Mouse (Mus musculus) embryonic fibroblast, embryonic 13.5 days (primary cell): ENCODE measurements around the gene Gm28051. TPM values are rescaled to one million over a fixed set of nuclear protein-coding genes. Genes with fewer than 3 reads are reported as not detected.

ENCODE experiments used
- H3K27ac ChIP-seq: 2 replicates; pipeline ENCODE4 v1.5.1; 2012; ENCODE audit warnings: low read length, control low read depth, inconsistent platforms; ENCODE audit not compliant: insufficient read depth
- H3K4me1 ChIP-seq: 2 replicates; pipeline ENCODE4 v1.6.1; 2011; ENCODE audit warnings: low read length; ENCODE audit not compliant: control insufficient read depth, insufficient read depth
- H3K4me3 ChIP-seq: 2 replicates; pipeline ENCODE4 v1.5.1; 2011; ENCODE audit warnings: mild to moderate bottlenecking, control low read depth, low read length; ENCODE audit not compliant: insufficient read depth
- CTCF ChIP-seq: IDR thresholded peaks from 2 replicates; pipeline ENCODE4 v1.5.1; 2011; ENCODE audit warnings: mild to moderate bottlenecking, control low read depth, low read length, moderate library complexity, borderline replicate concordance; ENCODE audit not compliant: insufficient read depth
- POLR2A ChIP-seq: IDR thresholded peaks from 2 replicates; pipeline ENCODE4 v1.6.1; 2011; ENCODE audit warnings: low read depth, mild to moderate bottlenecking, control low read depth, low read length, moderate library complexity
- polyA plus RNA-seq: library from polyadenylated mRNA; stranded (reverse); fragments of >200 nt; gene quantifications from 2 replicates; pipeline ENCODE4 v1.2.4, GENCODE M21; 2011; ENCODE audit warnings: low read depth; ENCODE audit not compliant: missing spikeins, insufficient read length

The Gm28051 gene
- polyA plus RNA-seq, 1 experiment, result not detected

DNA sequence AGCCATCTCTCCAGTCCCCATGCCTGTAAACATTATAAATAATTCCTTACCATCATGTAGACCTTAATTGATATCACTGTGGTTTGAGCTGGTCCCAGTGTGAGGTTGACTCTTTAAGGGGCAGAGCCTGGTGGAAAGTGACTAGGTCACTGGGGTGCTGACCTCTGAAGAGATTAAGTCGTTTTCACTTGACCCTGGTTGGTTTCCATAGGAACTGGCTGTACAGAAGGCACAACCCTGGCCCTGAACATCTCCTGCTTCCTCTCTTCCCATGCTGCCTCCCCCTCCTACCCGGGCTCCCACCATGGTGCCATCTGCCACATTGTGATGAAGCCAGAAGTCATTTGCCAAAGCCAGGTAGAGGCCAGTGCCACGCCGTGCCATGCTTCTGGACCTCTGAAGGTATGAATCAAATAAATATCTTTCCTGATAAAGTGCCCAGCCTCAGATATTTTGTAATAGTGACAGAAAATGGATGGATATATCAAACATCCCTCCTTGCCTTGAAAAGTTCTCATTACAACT is 46.7 kb downstream of the Gm28051 start:
- no peak overlapping the region for H3K4me3 ChIP-seq
- TF ChIP-seq CTCF (no peak), POLR2A (no peak)
- no peaks in the 10 kb centered on the region for H3K4me1 ChIP-seq
- H3K27ac ChIP-seq, result no peak overlapping the region

GRCm38 (mm10) chr12:102709896-102710295 is 47.7 kb downstream of the Gm28051 start:
- no peaks in the 10 kb centered on the region for H3K4me1 ChIP-seq
- no peak overlapping the region for H3K4me3 ChIP-seq
- TF ChIP-seq POLR2A (no peak), CTCF (no peak)
- no peak overlapping the region for H3K27ac ChIP-seq

GRCm38 (mm10) chr12:102708220-102708619 is 49.3 kb downstream of the Gm28051 start:
- TF ChIP-seq POLR2A (no peak), CTCF (no peak)
- H3K27ac ChIP-seq, result no peak overlapping the region
- no peaks in the 10 kb centered on the region for H3K4me1 ChIP-seq
- H3K4me3 ChIP-seq, result no peak overlapping the region

GRCm38 (mm10) chr12:102706833-102707463 is 50.6 kb downstream of the Gm28051 start:
- Histone ChIP-seq H3K4me1 (no peaks in the 10 kb centered on the region), H3K27ac (no peak overlapping the region), H3K4me3 (no peak overlapping the region)
- TF ChIP-seq CTCF, result no peak
- TF ChIP-seq POLR2A, result no peak

DNA sequence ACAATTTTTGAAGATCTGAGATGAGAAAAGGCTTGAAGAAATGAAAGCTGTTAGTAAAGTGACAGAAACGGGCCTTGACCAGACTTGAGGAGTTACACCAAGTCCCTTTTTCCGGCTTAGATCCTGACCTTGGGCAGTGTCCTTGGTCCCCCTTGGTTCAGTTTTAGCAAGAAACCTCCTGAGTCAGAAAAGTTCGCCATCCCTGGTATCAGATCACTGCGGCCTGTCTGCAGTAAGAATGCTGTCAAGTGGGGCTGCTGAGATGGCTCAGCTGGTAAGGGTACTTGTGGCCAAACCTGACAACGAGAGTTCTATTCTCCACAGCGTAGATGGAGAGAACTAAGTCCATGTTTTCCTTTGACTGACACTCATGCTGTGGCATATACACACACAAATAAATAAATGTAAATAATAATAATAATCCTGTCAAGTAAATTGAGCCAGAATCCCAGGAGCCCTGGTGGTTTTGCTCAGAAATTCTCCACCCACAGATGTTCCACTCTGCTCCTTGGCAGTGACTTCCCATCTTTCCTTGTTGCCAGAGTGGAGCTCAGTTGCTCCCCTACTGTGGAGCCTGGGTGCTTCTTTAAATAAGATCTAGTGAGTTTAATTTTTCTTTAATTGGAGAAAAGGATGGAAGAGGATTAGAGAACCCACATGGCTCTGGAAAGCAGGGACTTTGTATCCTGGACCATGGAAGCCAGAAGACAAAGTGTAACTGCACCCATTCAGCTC is 51.5 kb downstream of the Gm28051 start:
- TF ChIP-seq CTCF (no peak), POLR2A (no peak)
- Histone ChIP-seq H3K4me1 (no peaks in the 10 kb centered on the region), H3K27ac (no peak overlapping the region), H3K4me3 (no peak overlapping the region)

DNA sequence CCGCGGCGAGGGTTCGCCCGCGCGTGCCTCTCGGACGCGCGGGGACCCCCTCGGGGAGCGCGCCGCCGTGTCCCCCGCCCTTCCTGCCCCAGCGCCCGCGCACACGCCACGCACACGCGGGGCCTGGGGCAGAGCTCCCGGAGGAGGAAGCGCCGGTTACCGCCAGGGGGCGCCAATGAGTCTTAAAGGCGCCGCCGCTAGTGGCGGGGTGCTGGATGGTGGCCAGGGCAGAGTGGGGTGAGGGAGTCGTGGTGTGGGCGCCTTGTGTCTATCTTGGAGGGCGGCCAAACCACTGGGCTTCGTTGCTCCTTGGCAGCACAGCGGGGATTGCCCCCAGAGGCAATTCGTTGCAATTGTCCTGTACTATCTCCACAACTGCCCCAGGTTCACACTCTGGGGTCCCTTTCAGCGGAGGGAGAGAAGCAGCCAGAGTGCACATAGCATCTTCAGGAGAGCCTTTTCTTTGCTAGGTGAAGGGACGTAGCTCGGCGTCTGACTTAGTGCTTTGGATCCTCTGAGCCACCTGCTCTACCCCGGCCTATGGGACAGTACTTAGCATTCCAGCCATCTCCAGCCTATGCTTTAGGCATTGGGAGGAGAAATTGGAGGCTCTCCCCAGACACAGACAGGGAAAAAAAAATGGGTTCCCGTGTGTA is 52.2 kb downstream of the Gm28051 start:
- TF ChIP-seq CTCF, result 0 out of 2 replicates have a peak, but pooled peaks have one; percentile 29
- no peak for TF ChIP-seq POLR2A
- H3K4me3 ChIP-seq, result peak overlapping the region; percentile 49
- no peak overlapping the region for H3K27ac ChIP-seq
- H3K4me1 ChIP-seq, result no peaks in the 10 kb centered on the region

- TF ChIP-seq CTCF, result no peak
- peak; percentile 52 for TF ChIP-seq POLR2A
- no peak within 1 kb of the TSS for H3K27ac ChIP-seq
- H3K4me3 ChIP-seq, result peak within 1 kb of the TSS; percentile 75
- no peaks in the 10 kb centered on the region for H3K4me1 ChIP-seq
These were observed 52.9 kb downstream of the Gm28051 start, which contains the start of gene Itpk1 for GRCm38 (mm10) chr12:102704457-102705198. Itpk1 (minus strand) TSS chr12:102704930.

- H3K27ac ChIP-seq, result no peak overlapping the region
- H3K4me3 ChIP-seq, result peak overlapping the region; percentile 75
- no peak for TF ChIP-seq CTCF
- TF ChIP-seq POLR2A, result no peak
- H3K4me1 ChIP-seq, result no peaks in the 10 kb centered on the region
These were observed 53.6 kb downstream of the Gm28051 start for GRCm38 (mm10) chr12:102703921-102704408.

- Histone ChIP-seq H3K27ac (no peak overlapping the region), H3K4me3 (no peak overlapping the region), H3K4me1 (no peaks in the 10 kb centered on the region)
- no peak for TF ChIP-seq CTCF
- no peak for TF ChIP-seq POLR2A
These were observed 54.1 kb downstream of the Gm28051 start for GRCm38 (mm10) chr12:102703441-102703840.
